Mouse (Mus musculus): ENCODE data around the gene Brpf1.

- TF ChIP-seq EP300 (IDR thresholded peaks at IDR 0.05; ENCODE audit: insufficient read depth, low read depth, low read length) (no peak), POLR2A (IDR thresholded peaks at IDR 0.05; ENCODE audit: insufficient read depth, low read depth, low read length) (no peak)
Measured at GRCm38 (mm10) chr6:113301350-113301749, 5.6 kb upstream of the Brpf1 start.
